Mouse (Mus musculus): ENCODE data around the gene Trdn.

Gene Trdn

GRCm38 (mm10) chr10:33370534-33370933, 290.2 kb downstream of the Trdn start:
- no peak for DNase-seq (ENCODE audit: extremely low read depth, low read depth)

- DNase-seq (ENCODE audit: extremely low read depth, low read depth): no peak
Measured at GRCm38 (mm10) chr10:33375474-33376029, 295.2 kb downstream of the Trdn start.

Data from MEL-GATA-1-ER (cell line).